Comparison of ENCODE assay signal across 27 mouse cellular contexts in genomic region chr1:187230255-187230654, GRCm38 (mm10). TPM values are rescaled to one million over a fixed set of nuclear protein-coding genes. Genes with fewer than 3 reads are reported as not detected.
"Had no signal": no experiment of that assay in that cellular context is flagged by ENCODE, and none has a peak within 500 bp of the region (broad histone marks: within the 10 kb centered on the region; RNA-seq: fewer than 3 reads in every experiment).

No protein-coding gene starts in this region.

- H3K4me1 ChIP-seq: hindbrain, embryonic 13.5 days had no signal

- H3K4me3 ChIP-seq: heart, adult 2 months; heart, embryonic 13.5 days; heart, embryonic 15.5 days; hindbrain, embryonic 13.5 days; intestine, embryonic 15.5 days; layer of hippocampus, adult 2 months; left cerebral cortex, adult 2 months; limb, embryonic 10.5 days; limb, embryonic 12.5 days; liver, embryonic 13.5 days had no signal

- H3K9ac ChIP-seq: heart, embryonic 13.5 days; heart, embryonic 15.5 days; hindbrain, embryonic 13.5 days; intestine, embryonic 15.5 days; limb, embryonic 12.5 days; liver, embryonic 13.5 days had no signal

- H3K36me3 ChIP-seq: intestine, embryonic 15.5 days had no signal

- H3K9me3 ChIP-seq: heart, embryonic 13.5 days; heart, embryonic 15.5 days; hindbrain, embryonic 13.5 days; intestine, embryonic 15.5 days; limb, embryonic 10.5 days; limb, embryonic 12.5 days; liver, embryonic 13.5 days had no signal

- ATAC-seq: hindbrain, embryonic 16.5 days; inflammation-experienced regulatory T-cells, adult 6 months; intestine, embryonic 15.5 days; intestine, postnatal 0 days had no signal

- H3K27ac ChIP-seq: heart, adult 2 months; heart, embryonic 13.5 days; heart, embryonic 15.5 days; hindbrain, embryonic 13.5 days; intestine, embryonic 15.5 days; layer of hippocampus, adult 2 months; left cerebral cortex, adult 2 months; limb, embryonic 10.5 days; limb, embryonic 12.5 days; liver, embryonic 13.5 days had no signal

- H3K27me3 ChIP-seq: heart, embryonic 13.5 days; heart, embryonic 15.5 days; hindbrain, embryonic 13.5 days; intestine, embryonic 15.5 days; limb, embryonic 12.5 days; liver, embryonic 13.5 days had no signal

- DNase-seq: gastrocnemius, postnatal 14 days; gastrocnemius, postnatal 36 days; heart, adult 11 months; heart, adult 2 months; heart, postnatal 14 days; heart, postnatal 36 days; kidney, adult 18-20 months; kidney, adult 8-10 months; kidney, postnatal 10 days; kidney, postnatal 25 days; kidney, postnatal 4 days; liver, embryonic 13.5 days had no signal

- H3K4me2 ChIP-seq: heart, embryonic 11.5 days; heart, embryonic 13.5 days; heart, embryonic 15.5 days; hindbrain, embryonic 13.5 days; intestine, embryonic 15.5 days; limb, embryonic 12.5 days; liver, embryonic 11.5 days; liver, embryonic 13.5 days had no signal

RNA-seq across cellular contexts. Expression of gene Spata17, which starts 15.0 kb away (rescaled TPM):
- total RNA-seq: gastrocnemius, adult 8-10 months; gastrocnemius, postnatal 14 days; gastrocnemius, postnatal 36 days; hematopoietic stem cell, adult 5-6 weeks had no signal
- polyA plus RNA-seq: inflammation-experienced regulatory T-cells, adult 6 months had no signal
